8 mouse cellular contexts compared by ENCODE assay signal in genomic region chr12:112976371-112977073, GRCm38 (mm10). TPM values are rescaled to one million over a fixed set of nuclear protein-coding genes. Genes with fewer than 3 reads are reported as not detected.
DNase-seq lines count a peak whose midpoint lies in the region; ATAC-seq and TF ChIP-seq lines count a peak whose summit lies in the region.

Gene Btbd6 (plus strand): TSS chr12:112976482.

- ATAC-seq in hindbrain, postnatal 0 days = peak; percentile 96
- peak; percentile 96 for ATAC-seq in megakaryocyte, adult 5-6 weeks (ENCODE audit: poor library complexity, severe bottlenecking)

- H3K9ac ChIP-seq in hindbrain, postnatal 0 days (replicated peaks; ENCODE audit: low read length) = peak within 1 kb of the TSS; percentile 62

- DNase-seq in adrenal gland, adult (ENCODE audit: inconsistent age in 2 of 2, low spot score in 1 of 2) = peak; percentile 92 to 96
- peak; percentile 89 for DNase-seq in embryo, embryonic 10 days (ENCODE audit: low spot score)
- DNase-seq in gastrocnemius, adult 8-10 months (ENCODE audit: low spot score in 2 of 2) = peak; percentile 81
- peak; percentile 95 for DNase-seq in hindbrain, postnatal 0 days (ENCODE audit: low spot score)
- peak; percentile 67 to 91 for DNase-seq in left cerebral cortex, adult 8-10 months (ENCODE audit: low spot score in 2 of 2)
- DNase-seq in right cerebral cortex, adult 2 months (ENCODE audit: low spot score in 2 of 2) = peak; percentile 90
- peak; percentile 63 for DNase-seq in urinary bladder, postnatal 10 days (ENCODE audit: low spot score)

- H3K9me3 ChIP-seq in hindbrain, postnatal 0 days (ENCODE audit: low read length) = no peaks in the 10 kb centered on the region

- peak within 1 kb of the TSS; percentile 64 for H3K4me3 ChIP-seq in hindbrain, postnatal 0 days (ENCODE audit: low read length)

- TF ChIP-seq CTCF in hindbrain, postnatal 0 days (IDR thresholded peaks at IDR 0.05; ENCODE audit: low read depth) = no peak; the same call in none of the 2 replicates

- H3K4me2 ChIP-seq in hindbrain, postnatal 0 days (ENCODE audit: low read depth, low read length) = peak within 1 kb of the TSS; percentile 86

- WGBS in hindbrain, postnatal 0 days = 2% methylated on average over 79 of the region's 80 CpGs

- H3K4me1 ChIP-seq in hindbrain, postnatal 0 days (ENCODE audit: insufficient read depth, low read length) = peaks cover 14% of the 10 kb centered on the region

- peak within 1 kb of the TSS; percentile 94 for H3K27ac ChIP-seq in hindbrain, postnatal 0 days

- H3K27me3 ChIP-seq in hindbrain, postnatal 0 days (ENCODE audit: insufficient read depth, low read length) = no peaks in the 10 kb centered on the region

- peaks cover 60% of the 10 kb centered on the region for H3K36me3 ChIP-seq in hindbrain, postnatal 0 days (ENCODE audit: insufficient read depth, low read length)

RNA-seq across cellular contexts. Expression of gene Btbd6, which starts in this region (rescaled TPM):
- 10 to 100 TPM; 18.6 to 23.6 (median 21.7) TPM for total RNA-seq in gastrocnemius, adult 8-10 months (2022)
- 71.0 and 76.1 TPM in 2 replicates for total RNA-seq in hindbrain, postnatal 0 days (2014; rRNA removed)
- 52.1 and 52.9 TPM in 2 replicates for polyA plus RNA-seq in hindbrain, postnatal 0 days (2015; fragmentation: Nextera tagmentation; extraction: Ambion mirVana)
- total RNA-seq in left cerebral cortex, adult 8-10 months (2022) = 10 to 100 TPM; 64.2 to 73.5 (median 68.7) TPM
- total RNA-seq in megakaryocyte, adult 5-6 weeks (2015) = 4.2 and 5.9 TPM in 2 replicates
- 2.4 and 4.0 TPM in 2 replicates for total RNA-seq in megakaryocyte, adult 5-6 weeks (2017)

Comparison
In these comparisons a context has a peak if more than half of its experiments do, and no peak if none do; other contexts are left out.
1. Peak in every context shown above with its lines: DNase-seq, ATAC-seq, H3K4me3 ChIP-seq and H3K27ac ChIP-seq.